Mouse (Mus musculus) layer of hippocampus, postnatal 25 days (tissue): ENCODE results near the gene Chrne. TPM values are rescaled to one million over a fixed set of nuclear protein-coding genes. Genes with fewer than 3 reads are reported as not detected.
"Not testable (repeated sequence)": the region's sequence is repeated elsewhere in the genome, so short reads cannot be mapped to it uniquely, and the experiment has no call there.

Experiments
- DNase-seq, 2 experiments: peaks; one replicate each; pipeline ENCODE4 v3.0.0; 2022; ENCODE audit warnings: mixed read lengths in 2 of 2, low spot score in 1 of 2; ENCODE audit errors: extremely low spot score in 1 of 2
- total RNA-seq, 2 experiments: library from RNA; stranded (reverse); gene quantifications; 2 replicates each; pipeline ENCODE4 v1.2.3; 2021

The Chrne gene
- total RNA-seq, 2 experiments from 2014 or later, result 0.44 TPM; not detected in 1

DNA sequence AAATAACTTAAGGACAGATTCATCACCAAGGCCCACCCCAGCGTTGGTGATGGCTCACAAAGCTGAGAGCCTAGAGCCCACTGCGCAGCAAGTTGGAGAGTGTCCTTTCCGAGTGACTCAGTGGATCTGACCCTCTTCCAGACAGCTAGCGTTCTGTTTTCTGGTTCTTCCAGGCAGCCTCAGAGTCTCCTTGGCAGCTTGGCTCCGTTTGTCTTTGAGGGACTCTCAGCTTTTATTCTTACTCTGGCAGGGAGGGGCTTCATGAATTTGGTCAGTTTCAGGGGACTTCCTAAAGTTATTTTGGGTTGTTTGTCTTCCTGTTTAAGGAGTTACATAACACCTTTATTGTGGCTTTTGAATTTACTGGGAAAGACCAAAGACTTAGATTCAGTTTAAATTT, 32.1 kb downstream of the Chrne start:
- no peak for DNase-seq

- no peak for DNase-seq
These were observed 32.8 kb downstream of the Chrne start for GRCm38 (mm10) chr11:70586261-70586660.

GRCm38 (mm10) chr11:70585457-70585856, 33.6 kb downstream of the Chrne start:
- no peak for DNase-seq

GRCm38 (mm10) chr11:70583775-70584174, 35.2 kb downstream of the Chrne start:
- DNase-seq, result no peak

DNA sequence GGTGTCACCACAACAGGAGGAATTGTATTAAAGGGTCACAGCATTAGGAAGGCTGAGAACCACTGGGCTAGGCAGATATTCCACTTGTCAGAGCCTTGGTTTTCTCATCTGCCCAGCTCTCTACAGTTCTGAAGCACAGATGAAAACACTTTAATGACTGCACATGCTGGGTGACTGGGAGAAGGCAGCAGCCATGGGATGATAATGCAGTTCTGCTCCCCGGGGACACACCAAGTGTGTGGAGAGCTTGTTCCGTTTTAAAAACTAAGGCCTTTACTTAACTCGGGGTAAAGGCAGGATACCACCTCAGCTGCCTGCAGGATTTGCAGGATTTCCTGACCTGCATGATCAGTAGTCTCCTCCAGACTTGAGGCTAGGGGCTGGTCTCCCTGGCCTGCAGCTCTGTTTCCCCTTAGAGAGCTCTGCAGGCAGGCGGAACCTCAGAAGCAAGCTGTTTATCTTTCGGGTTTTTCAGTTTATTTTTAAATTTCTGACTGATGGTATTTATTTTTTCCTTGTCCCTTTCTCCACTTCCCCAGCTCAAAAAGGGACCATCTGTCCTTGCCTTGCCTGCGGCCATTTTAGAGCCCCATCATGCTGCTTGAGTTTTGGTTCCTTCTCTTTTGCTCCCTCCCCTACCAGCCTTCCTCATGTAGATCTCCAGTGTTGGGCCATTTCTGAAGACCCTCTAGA, 35.8 kb downstream of the Chrne start:
- DNase-seq, result no peak

DNA sequence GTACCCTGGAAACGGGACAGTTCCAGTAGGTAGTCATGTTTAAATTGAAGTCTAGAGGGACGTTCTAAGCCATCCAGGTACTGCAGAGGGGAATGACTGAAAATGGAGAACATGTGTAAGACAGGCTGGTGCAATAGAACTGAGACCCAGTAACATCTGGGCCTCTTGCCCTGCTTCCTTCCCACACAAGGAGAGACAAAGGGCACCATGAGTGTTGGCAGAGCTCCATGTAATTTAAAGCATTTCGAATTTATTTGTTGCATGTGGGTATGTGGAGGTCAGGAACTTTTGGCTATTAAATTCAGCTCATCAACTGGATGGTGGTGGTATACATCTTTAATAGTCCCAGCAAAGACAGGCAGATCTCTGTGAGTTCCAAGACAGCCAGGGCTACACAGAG, 36.8 kb downstream of the Chrne start:
- no peak for DNase-seq

DNA sequence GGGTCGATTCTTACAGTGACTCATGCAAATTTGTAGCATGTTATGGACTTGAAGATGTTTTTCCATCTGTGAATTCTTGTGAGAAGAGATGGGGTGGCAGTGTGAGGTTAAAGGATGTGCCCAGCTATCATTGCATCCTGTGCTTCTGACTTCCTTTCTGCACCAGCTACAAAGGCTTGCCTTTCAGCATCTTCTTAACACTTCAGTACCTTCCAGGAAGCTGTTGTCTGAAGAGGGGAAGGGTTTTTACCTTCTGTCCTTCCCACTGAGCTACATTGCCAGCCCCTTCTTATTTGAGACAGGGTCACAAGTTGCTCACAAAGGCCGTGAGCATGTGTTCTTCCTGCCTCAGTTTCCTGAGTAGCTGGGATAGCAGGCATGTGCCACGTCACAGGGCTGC, 38.1 kb downstream of the Chrne start:
- no peak for DNase-seq

DNA sequence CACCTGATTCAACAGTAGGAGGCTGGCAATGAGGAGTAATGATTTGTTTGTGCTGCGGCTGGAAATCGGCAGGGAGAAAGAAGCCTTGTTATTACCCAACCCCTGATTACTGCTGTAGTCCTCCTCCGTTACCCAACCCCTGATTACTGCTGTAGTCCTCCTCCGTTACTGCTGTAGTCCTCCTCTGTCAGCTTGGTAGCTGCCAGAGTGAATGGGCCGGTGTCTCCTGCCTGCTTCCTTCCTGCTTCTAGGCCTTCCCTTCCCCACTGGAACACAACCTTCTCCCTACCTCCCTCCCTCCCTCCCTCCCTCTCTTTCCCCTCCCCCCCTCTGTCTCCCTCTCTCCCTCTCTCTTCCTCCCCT, 38.7 kb downstream of the Chrne start:
- DNase-seq, result no peak

- no peak for DNase-seq
These were observed 39.2 kb downstream of the Chrne start for GRCm38 (mm10) chr11:70579710-70580357.

DNA sequence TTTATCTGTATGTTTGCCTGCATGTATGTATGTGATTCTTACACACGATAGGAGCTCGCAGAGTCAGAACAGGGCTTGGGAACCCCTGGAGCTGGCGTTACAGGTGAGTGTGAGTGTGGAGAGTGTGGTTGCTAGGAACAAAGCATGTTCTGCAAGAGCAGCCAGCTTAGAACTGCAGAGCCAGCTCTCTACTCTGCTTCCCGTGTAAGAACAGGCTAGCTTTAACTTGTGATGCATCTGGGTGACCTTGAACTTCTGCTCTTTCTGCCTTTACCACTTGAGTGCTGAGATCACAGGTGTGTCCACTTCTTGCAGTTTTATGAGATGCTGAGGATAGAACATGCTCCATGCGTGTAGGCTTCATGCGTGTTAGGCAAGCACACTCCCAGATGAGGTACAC, 40.1 kb downstream of the Chrne start:
- DNase-seq, result no peak

GRCm38 (mm10) chr11:70577201-70577600, 41.8 kb downstream of the Chrne start:
- DNase-seq, result no peak

DNA sequence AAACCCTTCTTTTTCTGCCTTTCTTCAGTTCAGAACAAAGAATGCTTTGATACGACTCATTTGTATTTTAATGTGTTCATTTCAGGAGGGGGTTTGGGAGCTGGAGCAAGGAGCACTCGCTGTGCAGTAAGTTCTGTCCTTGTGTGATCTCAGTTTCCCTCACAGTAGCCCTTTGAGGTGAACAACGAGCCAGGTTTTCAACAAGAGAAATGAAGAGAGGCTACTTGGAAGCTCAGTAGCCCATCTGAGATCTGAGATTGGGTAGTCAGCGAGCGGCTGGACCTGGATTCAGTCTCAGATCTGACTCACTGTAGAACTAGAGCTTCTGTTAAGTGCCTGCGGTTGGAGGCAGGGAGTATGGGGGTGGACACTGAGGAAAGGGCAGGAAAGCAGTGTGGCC, 45.1 kb downstream of the Chrne start:
- no peak for DNase-seq

GRCm38 (mm10) chr11:70572348-70572902, 46.6 kb downstream of the Chrne start:
- DNase-seq, result no peak

GRCm38 (mm10) chr11:70571641-70572040, 47.4 kb downstream of the Chrne start:
- DNase-seq, result no peak

GRCm38 (mm10) chr11:70570614-70571013, 48.4 kb downstream of the Chrne start:
- not testable (repeated sequence) for DNase-seq

DNA sequence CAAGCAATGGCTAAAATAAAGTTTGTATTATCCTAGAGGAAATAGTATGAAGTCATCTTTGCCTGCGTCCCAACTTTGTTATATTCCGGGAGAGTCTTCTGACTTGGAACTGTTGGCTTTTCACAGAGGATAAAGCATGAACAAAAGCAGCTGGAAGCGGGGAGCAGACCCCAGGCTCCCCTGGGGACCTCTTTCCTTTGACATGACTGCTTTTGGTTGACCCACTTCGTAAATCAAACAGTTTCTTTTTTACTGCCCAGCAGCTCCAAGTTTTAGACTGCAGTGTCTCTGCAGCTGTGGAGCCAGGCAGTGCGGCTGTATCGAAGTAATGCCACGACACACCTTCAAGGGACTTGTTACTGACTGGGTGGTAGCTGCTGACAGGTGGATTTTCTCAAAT, 52.4 kb downstream of the Chrne start:
- no peak for DNase-seq

Other genes starting within 250 kb of the Chrne start
- gene Pelp1, start 209.2 kb downstream of the Chrne start, total RNA-seq, result 10 to 100 TPM; 32.8 to 34.3 TPM
- 100 to 1,000 TPM in 1 of 2 experiments, 10 to 100 TPM in 1; 90.7 to 104 TPM for gene Arrb2, start 186.6 kb downstream of the Chrne start, total RNA-seq
- gene Med11, start 167.3 kb downstream of the Chrne start, total RNA-seq, result 10 to 100 TPM; 15.5 to 17.4 TPM
- gene Zmynd15, start 159.8 kb downstream of the Chrne start, total RNA-seq, result under 1 TPM; 0.37 to 0.42 TPM
- 1 to 10 TPM in 1 of 2 experiments, under 1 TPM in 1; 0.62 to 1.1 TPM for gene Cxcl16, start 159.2 kb downstream of the Chrne start, total RNA-seq
- under 1 TPM; 0.47 to 0.61 TPM for gene Tm4sf5, start 114.0 kb downstream of the Chrne start, total RNA-seq
- not detected for gene Vmo1, start 104.6 kb downstream of the Chrne start, total RNA-seq
- not detected for gene Gltpd2, start 100.0 kb downstream of the Chrne start, total RNA-seq
- gene Psmb6, start 93.8 kb downstream of the Chrne start, total RNA-seq, result 100 to 1,000 TPM; 178 to 211 TPM
- not detected for gene Gm40193, start 86.3 kb downstream of the Chrne start, total RNA-seq
- 10 to 100 TPM; 16.2 to 18.9 TPM for gene Pld2, start 79.2 kb downstream of the Chrne start, total RNA-seq
- 100 to 1,000 TPM; 434 to 488 TPM for gene Mink1, start 56.3 kb downstream of the Chrne start, total RNA-seq
- under 1 TPM in 1 of 2 experiments, not detected in 1; 0.66 TPM for gene 4930544D05Rik, start 3.4 kb downstream of the Chrne start, total RNA-seq
- not detected for gene Gp1ba, start 19.9 kb upstream of the Chrne start, total RNA-seq
- 10 to 100 TPM; 86.9 to 87.6 TPM for gene Rnf167, start 28.0 kb upstream of the Chrne start, total RNA-seq
- gene Slc25a11, start 28.3 kb upstream of the Chrne start, total RNA-seq, result 100 to 1,000 TPM; 127 to 129 TPM
- 100 to 1,000 TPM; 376 to 385 TPM for gene Pfn1, start 35.4 kb upstream of the Chrne start, total RNA-seq
- gene Eno3, start 38.0 kb upstream of the Chrne start, total RNA-seq, result 1 to 10 TPM; 7.2 to 8.2 TPM
- 10 to 100 TPM; 48.7 to 48.8 TPM for gene Spag7, start 50.2 kb upstream of the Chrne start, total RNA-seq
- gene Camta2, start 68.9 kb upstream of the Chrne start, total RNA-seq, result 100 to 1,000 TPM; 326 to 389 TPM
- gene Inca1, start 80.9 kb upstream of the Chrne start, total RNA-seq, result 1 to 10 TPM; 3.1 to 3.4 TPM
- gene Kif1c, start 81.3 kb upstream of the Chrne start, total RNA-seq, result 10 to 100 TPM; 71.5 to 78.9 TPM
- 10 to 100 TPM; 23.1 to 24.8 TPM for gene Zfp3, start 145.0 kb upstream of the Chrne start, total RNA-seq
- not detected for gene Scimp, start 193.4 kb upstream of the Chrne start, total RNA-seq
- 100 to 1,000 TPM; 113 to 118 TPM for gene Rabep1, start 225.6 kb upstream of the Chrne start, total RNA-seq